Mouse (Mus musculus) gastrocnemius, postnatal 10 days (tissue): ENCODE results near the gene Samm50. TPM values are rescaled to one million over a fixed set of nuclear protein-coding genes. Genes with fewer than 3 reads are reported as not detected.

Source experiments
- DNase-seq: peaks from one replicate; pipeline ENCODE4 v3.0.0; 2021; ENCODE audit warnings: mixed read lengths
- microRNA-seq, 2 experiments: library from miRNA; unstranded; fragments of <30 nt; microRNA quantifications; one replicate each; pipeline ENCODE4 v1.2.0; 2021
- total RNA-seq, 2 experiments: library from RNA; stranded (reverse); gene quantifications; 2 replicates each; pipeline ENCODE4 v1.2.3; 2021

Gene Samm50
- total RNA-seq, 2 experiments from 2014 or later = 159 to 191 TPM

DNA sequence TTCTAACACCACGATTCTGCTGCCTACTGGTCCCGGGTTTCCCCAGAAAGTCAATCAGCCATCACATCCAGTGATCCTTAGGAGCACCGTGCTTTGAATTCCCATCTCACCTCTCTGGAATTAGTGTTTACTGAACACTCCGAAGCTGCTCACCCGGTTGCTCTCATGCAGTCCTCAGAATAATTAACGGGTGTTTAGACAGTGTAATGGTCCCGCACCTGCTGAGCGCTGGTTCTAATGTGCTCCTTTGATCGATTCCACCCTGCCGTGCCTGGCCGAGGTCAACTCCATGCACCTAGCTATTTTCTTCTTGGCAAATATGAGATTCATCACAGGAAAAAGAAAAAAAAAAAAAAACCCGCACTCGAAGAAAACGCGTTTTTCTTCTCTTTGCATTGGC is 46.5 kb downstream of the Samm50 start:
- no peak for DNase-seq

DNA sequence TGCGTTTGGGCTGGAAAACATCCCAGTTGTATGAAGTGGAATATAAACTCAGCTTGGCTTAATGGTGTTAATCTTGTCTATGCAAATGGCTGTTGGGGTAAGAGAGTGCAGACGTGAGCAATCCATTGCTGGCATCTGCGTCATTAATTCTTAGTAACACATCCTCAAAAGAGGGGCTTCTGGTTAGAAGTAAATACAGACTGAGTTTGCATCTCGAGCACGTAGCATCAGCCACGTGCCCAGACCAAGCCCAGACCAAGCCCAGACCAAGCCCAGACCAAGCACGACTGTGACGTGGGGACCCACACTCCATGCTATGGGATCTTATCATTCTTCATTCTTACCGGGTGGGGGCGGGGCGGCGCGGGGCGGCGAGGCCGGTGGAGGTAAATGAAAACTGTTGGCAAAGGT is 47.0 kb downstream of the Samm50 start:
- no peak for DNase-seq

DNA sequence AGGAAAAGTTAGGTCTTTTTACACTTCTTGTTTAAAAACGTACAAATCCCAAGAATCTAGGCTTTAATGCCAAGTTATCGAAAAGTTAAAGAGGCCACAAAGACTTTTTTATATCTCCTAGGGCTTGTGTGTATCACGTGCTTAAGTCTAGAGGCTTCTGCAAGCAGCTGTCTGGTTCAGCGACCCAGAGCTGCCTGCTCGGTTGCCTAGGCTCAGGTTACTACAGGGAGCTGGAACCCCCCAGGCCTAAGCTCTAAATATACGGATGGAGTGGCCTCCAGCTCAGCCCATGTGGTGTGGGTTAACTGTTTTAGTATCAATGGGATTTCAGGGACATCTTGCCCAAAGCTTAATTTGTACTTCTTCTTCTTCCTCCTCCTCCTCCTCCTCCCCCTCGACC is 49.5 kb downstream of the Samm50 start:
- DNase-seq = no peak

DNA sequence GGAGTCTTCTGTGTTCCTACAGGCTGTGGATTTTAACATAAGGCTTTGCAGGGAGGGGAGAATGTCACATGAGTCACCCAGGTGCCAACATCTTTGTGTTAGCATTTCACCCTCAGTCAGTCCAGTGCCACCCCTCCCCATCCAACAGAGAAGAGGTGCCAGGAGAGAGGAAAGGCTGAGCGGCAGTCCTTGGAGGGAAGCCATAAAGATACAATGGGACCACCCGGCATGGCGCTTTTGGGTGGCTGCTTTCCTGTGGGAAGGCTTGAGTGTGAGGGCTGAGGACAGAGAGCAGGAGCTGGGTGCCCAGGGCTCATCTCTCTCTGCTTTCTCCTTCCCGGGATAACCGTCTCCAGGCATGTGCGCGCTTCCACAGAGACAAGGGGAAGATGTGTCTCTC is 53.1 kb downstream of the Samm50 start:
- no peak for DNase-seq

DNA sequence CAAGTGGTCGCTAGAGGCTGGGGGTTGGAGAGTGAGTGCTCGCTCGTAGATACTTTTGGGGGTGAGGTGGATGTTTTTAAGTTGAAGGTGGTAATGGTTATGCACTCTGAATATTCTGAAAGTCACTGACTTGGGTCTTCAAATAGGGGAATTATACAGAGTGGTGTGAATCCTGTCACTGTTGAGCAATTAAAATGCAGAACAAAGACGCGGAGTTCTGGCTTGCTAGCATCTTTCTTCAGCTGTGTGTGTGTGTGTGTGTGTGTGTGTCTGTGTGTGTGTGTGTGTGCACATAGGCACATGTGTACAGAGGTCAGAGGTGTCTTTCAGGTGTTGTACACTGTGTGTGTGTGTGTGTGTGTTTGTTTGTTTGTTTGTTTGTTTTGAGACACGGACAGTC is 54.2 kb downstream of the Samm50 start:
- no peak for DNase-seq

DNA sequence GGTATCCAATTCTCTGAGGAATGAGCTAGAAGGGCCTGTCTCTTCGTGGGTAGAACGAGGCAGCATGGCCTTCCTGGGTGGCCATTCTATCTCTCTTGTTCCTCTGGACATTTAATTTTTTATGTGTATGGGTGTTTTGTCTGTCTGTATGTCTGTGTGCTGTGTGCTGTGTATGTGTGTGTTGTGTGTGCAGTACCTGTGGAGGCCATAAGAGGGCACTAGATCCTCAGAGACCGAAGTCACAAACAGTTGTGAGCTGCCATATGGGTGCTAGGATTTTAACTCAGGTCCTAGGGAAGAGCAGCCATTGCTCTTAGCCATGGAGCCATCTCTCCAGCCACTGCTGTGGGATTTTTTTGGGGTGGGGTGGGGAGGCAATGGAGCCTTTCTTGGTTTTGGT is 55.3 kb downstream of the Samm50 start:
- DNase-seq = no peak

DNA sequence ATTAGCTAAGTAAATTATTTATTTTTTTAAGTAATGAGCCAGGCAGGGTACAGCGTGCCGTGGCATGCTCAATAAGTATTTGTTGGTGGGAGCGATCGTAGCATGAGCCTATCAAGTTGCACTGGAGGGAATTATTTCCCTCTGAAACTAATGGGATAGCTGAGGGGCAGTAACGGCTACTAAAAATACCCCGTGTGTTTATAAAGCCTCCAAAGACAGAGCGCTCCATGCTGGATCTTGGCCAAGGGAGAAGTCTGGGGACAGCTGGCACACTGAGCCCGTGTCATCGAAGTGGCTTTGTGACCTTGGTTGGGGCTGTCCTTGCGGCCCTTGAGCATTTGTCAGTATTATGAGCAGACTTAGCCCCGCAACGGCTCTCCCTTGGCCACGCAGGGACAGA is 59.2 kb downstream of the Samm50 start:
- DNase-seq = peak; percentile 62

DNA sequence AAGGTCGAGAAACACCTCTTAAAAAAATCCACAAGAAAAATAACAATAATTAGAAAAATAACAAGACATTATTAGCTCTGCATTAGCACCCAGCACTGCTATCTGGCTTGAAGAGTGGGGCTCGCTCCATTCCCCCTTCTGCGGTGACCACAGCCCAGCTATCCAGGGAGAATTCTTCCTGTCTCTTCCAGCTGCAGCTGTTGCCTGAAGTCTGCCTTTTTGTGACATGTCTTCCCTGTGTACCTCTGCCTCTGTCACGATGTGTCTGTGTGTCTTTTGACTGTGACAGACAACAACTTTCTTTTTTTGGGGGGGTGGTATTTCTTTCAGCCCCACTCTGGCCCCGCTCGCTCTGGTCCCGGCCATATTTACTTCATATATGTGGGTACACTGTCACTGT is 60.6 kb downstream of the Samm50 start:
- no peak for DNase-seq

DNA sequence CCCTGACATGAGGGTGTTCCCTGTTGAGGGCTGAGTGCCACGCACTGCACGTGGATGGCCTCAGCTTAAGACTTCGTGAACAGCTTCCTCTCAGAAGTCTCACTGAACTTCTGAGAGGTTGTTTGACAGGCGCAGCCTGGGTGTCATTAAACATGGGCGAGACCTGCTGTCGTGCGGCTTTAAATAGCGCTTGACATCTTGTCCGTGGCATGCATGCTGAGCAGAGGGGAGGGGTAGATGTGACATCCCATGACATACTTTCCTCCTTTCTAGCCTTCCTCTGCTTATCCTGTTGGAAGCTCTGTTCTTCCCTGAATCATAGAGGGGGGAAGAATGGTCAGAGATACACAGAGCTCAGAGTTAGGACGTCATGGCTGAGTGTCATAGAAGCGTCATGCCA is 61.7 kb downstream of the Samm50 start:
- no peak for DNase-seq

DNA sequence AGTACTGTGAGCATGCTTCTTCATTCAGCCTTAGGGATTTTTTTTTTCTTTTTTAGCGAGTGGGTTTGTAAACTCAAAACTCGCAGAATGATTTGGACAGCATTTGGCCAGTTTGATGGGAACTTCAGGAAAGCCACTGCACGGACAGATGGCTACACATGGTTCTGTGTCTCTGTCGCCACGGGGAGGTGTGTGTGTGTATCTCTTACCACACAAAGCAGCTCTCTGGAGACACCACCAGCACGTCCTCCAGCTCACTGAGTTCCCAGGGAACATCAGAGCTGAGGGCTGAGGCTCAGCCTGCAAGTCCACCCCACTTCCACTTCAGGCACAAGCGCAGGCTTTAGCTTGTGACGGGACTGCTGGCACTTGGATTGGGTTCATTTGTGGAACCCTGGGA is 62.3 kb downstream of the Samm50 start:
- DNase-seq = no peak

DNA sequence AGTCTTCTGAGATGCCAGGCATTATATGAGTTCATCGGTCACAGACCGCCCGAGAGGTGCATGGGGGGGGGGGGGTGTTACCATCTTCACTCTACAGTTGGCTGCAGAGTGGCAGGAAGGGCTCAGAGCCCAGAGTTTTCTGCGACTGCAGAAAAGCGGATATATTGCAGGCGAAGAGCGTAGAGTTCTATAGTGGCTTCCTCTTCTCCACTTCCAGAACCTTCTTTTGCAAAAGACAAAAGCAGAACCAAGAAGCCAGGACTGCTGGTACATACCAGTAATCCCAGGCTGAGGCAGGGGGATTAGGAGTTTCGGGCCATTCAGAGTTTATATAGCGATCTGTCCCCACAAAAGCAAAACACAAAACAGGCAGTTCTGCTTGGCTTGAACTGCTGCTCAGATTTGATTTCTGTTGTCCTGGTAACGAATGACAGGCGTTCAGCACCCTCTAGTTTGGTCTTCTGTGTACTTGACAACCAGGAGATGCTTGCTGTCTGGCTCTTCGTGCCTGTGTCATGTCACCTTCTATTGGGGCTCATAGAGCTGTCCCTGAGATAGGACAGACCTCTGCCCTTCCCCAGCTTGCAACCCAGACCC is 64.3 kb downstream of the Samm50 start:
- no peak for DNase-seq

DNA sequence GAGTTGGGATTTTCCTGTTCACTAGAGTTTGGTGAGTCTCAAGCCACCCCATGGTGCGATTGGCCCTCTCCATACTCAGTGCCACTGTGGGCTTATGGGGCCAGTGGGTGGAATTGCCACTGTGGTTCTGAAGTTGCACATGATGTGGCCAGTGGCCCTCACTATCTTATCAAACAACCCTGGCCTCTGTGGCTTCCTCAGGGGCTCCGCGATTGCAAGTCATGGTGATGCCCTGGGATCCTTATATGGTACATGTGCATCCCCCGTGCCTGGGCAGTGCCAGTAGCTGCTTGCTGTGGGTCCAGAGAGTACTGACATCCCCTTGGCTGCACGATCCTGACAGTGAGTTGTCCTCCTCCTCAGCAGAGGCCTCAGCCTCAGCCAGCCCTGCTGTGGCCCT is 64.8 kb downstream of the Samm50 start:
- no peak for DNase-seq

DNA sequence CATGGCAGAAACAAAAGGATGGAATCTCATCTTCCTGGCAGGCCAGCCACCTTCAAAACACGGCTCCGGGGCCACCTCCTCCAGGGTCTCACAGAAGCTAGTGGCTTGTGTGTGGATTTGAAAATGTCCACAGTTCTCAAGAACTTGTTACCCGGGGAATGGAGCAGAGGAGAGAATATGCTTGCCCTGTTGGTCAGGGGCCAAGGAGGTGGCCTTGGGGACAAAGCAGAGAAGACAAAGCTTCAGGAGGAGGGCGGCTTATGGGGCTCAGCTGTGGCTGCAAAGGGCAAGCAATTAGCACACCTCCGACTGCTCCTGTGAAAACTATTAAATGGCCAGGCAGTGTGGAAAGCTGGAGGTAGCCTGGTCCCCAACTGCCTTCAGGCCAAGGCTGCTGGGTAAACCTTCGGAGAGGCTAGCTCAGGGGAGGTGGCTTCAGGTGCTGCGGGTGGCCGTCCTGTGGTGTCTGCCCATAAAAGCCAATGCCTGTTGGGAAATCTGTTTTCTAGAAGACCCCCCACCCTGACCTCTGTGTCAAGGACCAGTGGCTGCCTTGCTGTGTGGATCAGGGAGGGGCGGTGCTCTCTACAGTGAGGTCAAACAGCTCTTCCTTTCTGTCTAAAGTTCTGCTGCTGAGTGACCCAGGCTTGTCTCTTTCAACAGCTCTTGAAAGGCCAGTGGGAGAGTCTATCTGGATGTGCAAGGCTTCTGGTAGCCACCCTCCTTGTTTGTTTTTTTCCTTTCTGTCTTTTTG is 66.7 kb downstream of the Samm50 start:
- DNase-seq = no peak

DNA sequence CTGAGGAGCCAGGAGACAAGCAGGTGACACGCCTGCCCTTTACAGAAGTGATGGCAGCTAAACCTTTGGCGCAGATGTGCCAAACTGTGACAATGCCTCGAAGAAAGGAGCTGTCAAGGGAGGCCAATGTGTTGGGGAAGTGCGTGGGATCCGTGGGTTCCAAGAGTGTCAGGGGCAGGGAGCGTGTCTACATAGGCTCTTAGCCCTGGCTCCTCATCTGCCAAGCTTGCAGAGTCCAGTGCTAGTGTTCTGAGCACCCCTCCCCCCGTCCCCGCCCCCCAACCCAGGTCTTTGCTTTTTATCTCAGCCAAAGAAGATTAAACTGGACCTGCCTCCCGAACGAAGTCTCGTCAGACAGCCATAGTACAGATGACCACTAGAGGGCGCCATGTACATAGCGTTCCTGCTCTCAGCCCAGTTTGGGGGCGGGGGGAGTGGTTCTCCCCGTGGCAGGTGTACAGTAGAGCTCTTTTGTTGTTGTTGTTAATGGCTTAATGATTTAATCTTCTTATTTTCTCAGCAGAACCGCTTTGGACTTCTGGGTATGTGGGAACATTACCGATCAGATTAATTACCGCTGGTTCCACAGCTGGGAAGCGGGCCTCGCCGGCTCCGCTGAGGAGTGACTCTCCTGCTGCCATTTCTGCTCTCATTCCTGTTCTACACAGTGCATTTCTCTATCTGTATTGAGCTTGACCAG is 68.2 kb downstream of the Samm50 start:
- peak; percentile 79 for DNase-seq

DNA sequence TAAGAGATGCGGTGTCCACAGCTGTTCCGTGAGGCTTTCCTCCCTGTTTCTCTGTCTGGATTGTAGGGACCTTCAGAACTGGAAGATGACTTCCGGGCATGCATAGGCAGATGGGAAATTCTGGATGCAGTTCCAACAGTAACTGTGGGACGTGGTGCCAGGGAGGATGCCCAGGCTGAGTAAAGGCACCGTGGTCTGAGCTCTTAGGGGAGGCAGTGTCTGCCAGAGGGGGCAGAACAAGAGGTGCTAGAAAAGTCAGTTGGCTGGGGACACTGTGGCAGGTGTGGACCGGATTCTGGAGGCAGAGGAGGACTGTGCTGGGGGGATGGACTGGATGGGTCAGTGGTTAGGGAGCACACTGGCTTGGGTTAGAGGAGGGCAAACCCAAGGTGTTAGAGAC is 70.6 kb downstream of the Samm50 start:
- DNase-seq = no peak

DNA sequence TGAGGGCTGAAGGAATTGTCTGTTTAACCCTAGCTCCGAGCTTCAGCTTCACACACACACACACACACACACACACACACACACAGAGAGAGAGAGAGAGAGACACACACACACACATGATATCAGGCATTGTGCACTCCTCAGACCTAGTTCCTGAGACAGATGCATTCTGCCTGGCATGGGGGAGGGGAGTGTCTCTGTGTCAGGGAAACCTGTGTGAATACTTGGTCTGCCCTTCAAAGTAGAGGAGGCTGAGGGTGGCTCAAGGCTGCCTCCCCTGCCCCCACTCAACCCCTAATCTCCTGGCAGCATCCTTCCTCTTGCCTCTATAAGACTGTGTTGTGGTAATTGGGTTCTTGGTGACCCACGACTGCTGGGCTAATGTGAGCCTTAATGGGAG is 71.5 kb downstream of the Samm50 start:
- no peak for DNase-seq

DNA sequence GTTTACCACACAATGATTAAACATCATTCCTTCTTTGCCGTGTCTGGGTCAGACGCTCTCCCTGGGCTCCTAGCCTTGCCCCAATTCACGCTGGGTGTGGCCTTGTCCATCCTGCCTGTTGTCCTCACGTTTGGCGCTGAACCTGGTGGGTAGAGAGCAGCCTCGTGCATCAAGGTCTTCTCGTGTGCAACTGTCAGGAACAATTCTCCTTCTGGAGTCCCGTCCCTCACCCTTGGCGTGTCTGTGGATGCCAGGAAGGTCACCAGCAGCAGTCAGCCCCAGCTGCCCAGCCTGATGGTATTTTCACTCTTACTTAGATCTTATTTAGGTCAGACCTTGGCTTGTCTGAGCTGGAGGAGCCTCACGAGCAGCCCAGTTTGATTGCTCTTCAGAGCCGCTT is 73.1 kb downstream of the Samm50 start:
- no peak for DNase-seq

DNA sequence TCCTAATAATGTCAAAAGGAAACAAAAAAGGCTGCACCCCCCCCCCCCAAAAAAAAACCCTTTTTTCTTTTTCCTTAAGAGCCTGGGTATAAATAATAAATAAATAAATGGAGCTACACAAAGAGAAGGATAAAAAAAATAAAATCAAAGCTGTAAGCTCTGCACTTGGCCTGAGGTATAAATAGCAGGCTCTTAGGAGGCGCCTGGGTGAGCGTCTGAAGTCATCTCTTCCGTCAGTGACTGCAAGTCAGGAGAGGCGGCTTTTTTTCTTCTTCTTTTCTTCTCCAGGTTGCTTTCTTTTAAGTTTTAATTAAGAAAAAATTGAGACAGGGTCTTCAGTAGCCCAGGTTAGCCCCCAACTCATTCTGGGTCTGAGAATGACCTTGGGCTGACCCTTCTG is 74.2 kb downstream of the Samm50 start:
- no peak for DNase-seq

Small RNA genes within 50 kb of the gene (microRNA-seq; reads per million reads assigned to microRNA genes)
- 0 reads per million in 2 experiments for gene Mir6392

Other genes starting within 250 kb of the Samm50 start
- gene Efcab6, start 126.9 kb upstream of the Samm50 start, total RNA-seq = 1 to 10 TPM; 3.2 to 7.4 TPM
- gene Sult4a1, start 86.5 kb upstream of the Samm50 start, total RNA-seq = under 1 TPM; 0.36 to 0.38 TPM
- gene Pnpla5, start 69.1 kb upstream of the Samm50 start, total RNA-seq = not detected
- 1 to 10 TPM; 3.7 to 4.5 TPM for gene Pnpla3, start 24.4 kb upstream of the Samm50 start, total RNA-seq
- gene Parvb, start 39.8 kb downstream of the Samm50 start, total RNA-seq = 10 to 100 TPM; 80.9 to 83.6 TPM
- gene Parvg, start 131.8 kb downstream of the Samm50 start, total RNA-seq = 1 to 10 TPM; 1.5 to 1.6 TPM